Mouse (Mus musculus) 3134 (cell line): ENCODE measurements around the gene Atg2a.
A peak's percentile ranks its signal among the peaks of the same experiment; 100 is the strongest.

Experiments used
- DNase-seq: peaks from one replicate; pipeline ENCODE4 v3.0.0-alpha.2; 2011; ENCODE audit warnings: low spot score; ENCODE audit not compliant: insufficient read length; ENCODE audit errors: extremely low read depth

The Atg2a gene

GRCm38 (mm10) chr19:6241274-6242107 lies at the start of gene Atg2a:
TSS of gene Atg2a (plus strand) at chr19:6241668.
- DNase-seq: peak; percentile 95

DNA sequence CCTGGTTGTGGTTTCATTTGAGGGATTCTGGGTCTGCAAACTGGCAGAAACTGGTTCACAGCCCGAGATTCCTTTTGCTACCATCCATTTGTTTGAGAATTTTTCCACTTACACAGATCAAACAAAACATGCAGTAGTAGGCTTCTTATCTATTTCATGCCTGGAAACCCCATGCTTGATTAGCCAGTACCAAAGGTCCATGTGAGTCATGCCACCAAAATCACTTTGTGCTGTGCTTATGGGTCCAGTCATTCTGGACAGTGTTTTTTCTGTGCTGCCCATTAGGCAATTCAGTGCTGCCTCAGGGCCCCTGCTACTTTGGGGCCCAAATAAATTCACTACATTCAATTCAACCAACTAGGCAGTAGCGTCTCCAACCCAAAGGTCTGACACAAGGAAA lies 37.2 kb upstream of the Atg2a start:
- DNase-seq: no peak

DNA sequence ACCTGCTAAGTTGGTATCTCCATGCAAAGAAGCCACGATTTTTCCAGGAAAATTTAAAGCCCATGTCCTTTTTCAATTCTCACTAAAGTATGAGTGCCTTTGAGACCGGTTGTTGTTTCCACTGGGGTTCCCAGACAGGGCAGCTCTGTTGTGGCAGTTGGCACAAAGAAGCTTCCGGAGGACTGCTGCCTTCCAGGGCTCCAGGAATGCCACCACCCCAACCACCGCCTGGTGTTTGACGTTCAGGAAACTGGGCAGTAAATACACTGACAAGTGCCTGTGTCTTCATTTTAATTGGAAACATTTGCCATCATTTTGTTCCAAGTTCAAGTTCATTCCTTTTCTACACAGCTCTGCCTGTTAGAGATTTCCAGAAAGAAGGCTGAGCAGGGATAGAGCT lies 34.8 kb upstream of the Atg2a start:
- DNase-seq: no peak

- DNase-seq: no peak
These were observed 25.3 kb upstream of the Atg2a start for GRCm38 (mm10) chr19:6216046-6216705.

- DNase-seq: no peak
These were observed 22.9 kb upstream of the Atg2a start for GRCm38 (mm10) chr19:6218606-6219005.

DNA sequence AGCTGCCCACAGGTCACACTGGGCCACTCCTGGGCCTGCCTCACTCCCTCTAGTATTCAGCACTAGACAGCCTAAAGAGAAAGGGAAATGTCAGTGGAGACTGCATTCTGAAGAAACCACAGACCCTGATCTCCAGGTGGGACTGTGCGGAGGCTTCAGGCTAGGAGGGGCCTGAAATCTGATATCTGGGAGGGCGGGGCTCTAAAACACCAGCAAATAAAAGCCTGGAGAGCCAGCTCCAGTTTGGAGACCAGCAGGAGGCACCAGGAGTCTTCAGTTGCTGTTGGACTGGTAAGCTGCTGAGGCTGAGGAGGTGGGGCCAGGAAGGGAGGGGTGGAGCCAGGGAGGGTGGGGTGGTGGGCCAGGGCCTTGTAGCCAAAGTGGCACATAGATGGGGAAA lies 15.3 kb upstream of the Atg2a start, which contains the start of gene Gpha2:
Gpha2 (plus strand) TSS at position 246 of the 400 bp plus-strand sequence.
- no peak for DNase-seq

DNA sequence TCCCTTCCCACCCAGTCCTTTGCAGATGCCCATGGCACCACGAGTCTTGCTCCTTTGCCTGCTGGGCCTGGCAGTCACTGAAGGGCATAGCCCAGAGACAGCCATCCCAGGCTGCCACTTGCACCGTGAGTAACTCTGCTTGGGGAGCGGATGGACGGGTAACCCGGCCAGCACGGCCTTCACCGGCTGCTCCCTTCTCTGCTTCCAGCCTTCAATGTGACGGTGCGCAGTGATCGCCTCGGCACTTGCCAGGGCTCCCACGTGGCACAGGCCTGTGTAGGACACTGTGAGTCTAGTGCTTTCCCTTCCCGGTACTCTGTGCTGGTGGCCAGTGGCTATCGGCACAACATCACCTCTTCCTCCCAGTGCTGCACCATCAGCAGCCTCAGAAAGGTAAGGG lies 14.7 kb upstream of the Atg2a start:
- DNase-seq: no peak

GRCm38 (mm10) chr19:6227864-6228263 lies 13.6 kb upstream of the Atg2a start:
- no peak for DNase-seq

GRCm38 (mm10) chr19:6230411-6230810 lies 11.1 kb upstream of the Atg2a start:
- no peak for DNase-seq

DNA sequence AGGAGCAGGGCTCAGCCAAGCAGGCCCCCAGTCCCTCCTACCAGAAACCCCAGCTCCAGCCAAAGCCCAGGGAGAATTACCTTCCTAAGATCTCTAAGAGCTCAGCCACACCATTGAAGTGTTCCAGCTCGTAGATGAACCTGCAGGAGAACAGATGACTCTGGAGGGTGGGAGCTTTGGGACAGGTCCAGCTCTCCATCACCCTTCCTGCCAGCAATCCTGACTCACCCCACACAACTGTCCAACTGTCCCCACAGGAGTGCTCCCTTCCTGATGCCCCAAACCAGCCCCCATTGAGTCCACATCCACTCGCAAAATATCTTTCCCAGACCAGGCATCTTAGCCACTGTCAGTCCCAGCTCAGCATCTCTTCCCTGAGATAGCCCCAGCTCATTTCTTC lies 10.4 kb upstream of the Atg2a start:
- DNase-seq: no peak

DNA sequence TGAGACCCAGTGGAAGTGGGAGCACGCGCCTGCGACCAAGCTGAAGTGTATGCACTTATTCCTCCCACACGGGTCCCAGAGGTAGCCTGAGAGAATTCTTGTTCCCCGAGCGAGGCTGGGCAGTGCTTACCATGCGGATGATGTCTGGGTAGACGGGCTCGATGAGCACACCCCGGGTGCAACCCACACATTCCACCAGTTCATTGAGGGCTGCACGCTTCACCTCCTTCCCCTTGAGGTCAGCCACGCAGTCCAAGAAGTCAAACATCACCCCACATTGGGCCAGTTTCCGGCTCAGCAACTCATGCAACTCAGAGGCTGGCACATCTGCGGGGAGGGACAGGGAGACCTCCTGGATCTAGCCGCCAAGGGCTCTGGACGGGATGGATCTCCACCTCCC lies 7.8 kb upstream of the Atg2a start:
- no peak for DNase-seq

DNA sequence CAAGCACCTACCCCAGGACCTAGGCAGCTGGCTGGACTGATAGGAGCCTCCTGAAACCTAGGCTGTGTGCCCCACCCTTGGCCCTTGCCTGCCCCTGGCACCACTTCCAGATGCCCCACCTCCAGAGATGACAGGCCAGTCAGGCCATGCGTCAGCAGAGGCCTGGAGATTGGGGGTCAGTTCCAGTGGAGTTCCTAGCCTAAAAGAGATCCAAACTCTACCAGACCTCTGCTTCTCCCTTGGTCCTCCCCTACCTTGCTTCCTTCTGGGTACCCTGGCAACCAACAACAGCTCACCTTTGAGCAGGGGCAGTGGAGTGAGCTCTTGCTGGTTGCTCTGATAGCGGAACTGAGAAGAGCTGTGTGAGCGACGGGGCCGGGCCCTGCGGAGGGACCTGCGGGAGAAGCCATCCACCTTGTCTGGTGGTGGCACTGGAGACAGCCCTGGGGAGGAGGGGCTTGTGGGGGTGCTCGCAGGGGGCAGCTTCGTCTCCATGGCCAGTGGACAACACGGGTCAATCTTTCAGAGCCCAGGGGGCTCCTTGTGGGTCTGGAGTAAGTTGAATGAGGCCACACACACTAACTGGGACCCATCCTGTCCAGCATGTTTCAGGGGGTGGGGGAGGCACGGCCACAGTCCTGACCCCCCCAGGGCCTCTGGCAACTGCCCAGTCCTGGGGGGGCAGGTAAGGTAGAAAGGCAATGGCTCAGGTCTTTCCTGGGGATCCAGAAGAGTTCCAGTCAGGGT lies 7.0 kb upstream of the Atg2a start:
- no peak for DNase-seq

GRCm38 (mm10) chr19:6235084-6236052 lies 6.1 kb upstream of the Atg2a start, which contains the start of gene Ppp2r5b:
TSS of gene Ppp2r5b (minus strand) at chr19:6235872.
- peak; percentile 88 for DNase-seq

DNA sequence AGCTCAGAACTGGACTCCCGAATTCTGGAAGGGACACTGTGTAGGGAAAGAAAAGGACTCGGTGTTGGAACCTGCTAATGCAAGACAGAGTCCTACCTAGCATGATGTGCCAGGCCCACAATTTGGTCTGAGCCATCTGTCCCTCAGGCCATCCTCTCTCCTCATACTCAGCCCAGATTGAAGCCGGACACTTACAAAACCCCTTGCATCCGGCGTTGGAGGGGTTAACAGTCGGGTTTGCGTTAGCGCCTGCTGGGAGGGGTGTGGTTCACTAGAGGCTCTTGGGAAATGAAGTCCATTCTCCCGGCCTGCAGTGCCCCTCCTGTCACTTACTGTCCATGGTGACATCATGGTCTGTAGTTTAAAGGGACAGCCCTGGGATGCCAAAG lies 5.4 kb upstream of the Atg2a start:
- peak; percentile 77 for DNase-seq

DNA sequence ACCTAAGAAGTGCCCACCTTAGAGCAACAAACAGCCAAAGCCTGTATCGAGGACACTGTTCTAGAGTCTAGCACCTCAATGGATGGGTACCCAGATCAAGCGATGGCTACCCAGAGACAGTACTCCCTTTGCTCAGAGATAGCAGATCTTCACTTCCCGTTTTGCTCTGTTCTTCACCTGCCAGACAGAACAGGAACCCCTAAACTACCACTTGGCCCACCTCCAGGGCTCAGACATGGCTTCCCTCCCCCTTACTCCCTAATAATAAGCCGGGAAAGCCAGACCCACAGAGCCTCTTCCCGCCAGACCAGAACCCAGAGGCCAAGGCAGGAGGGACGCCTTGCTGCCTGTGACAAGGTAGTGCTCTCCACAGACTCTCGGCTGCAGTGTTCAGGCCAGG lies 4.6 kb upstream of the Atg2a start:
- no peak for DNase-seq

DNA sequence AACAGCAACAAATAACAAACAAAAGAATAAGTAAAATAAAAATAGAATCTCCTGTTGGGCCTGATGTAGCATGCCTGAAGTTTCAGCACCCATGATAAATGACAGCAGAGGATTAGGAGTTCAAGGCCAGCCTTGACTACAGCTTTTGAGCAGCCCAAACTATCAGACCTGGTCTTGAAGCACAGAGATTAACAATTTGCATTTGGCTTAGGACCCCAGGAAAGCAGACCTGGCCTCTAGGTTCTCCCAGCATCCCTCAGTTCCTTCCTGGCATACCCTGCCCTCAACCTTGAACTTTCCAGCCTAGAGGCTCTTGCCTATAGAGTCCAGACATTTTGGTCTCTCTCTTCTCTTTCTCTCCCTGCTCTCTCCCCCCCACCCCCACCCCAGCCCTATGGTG lies 2.7 kb upstream of the Atg2a start:
- DNase-seq: no peak

GRCm38 (mm10) chr19:6240136-6240535 lies 1.3 kb upstream of the Atg2a start:
- DNase-seq: no peak

DNA sequence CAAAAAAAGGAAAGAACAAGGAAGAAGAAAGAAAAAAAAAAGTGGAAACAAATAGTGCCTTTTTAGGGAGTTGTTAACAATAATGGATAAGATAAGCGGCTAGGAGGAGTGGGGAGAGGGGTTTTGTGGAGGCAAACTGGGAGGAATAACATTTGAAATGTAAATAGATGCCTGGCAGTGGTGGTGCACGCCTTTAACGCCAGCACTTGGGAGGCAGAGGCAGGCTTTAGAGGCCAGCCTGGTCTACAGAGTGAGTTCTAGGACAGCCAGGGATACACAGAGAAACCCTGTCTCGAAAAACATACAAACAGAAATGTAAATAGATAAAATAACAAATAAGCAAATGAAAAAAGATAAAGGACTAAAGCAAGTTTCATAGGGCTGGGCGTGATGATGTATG lies 743 bp upstream of the Atg2a start:
- no peak for DNase-seq

DNA sequence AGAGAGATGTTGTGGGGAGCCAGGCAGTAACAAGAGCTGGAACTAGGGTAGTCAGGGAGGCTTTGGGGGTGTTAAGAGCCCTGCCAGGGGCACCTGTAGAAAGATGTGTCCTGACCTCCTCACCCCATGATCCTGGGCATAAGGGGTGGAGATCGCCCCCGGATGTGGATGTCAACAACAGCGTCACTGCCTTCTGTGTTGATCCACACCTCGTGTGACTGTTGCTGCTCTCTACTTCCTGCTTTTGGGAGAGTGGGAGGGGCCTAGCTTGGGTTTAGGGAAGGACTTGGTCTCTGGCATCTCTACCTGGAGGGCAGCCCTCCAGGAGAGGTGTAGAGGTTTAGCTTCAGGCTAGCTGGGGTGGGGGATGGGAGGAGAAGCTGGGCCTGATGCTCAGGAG lies 813 bp downstream of the Atg2a start:
- DNase-seq: peak; percentile 54

- DNase-seq: no peak
These were observed 1.8 kb downstream of the Atg2a start for GRCm38 (mm10) chr19:6243226-6243625.
